Mouse (Mus musculus) monocyte, adult 5-6 weeks (primary cell): ENCODE measurements around the gene Nutm1. TPM values are rescaled to one million over a fixed set of nuclear protein-coding genes. Genes with fewer than 3 reads are reported as not detected.
A peak's percentile ranks its signal among the peaks of the same experiment; 100 is the strongest.

Experiments used
- ATAC-seq: fragments of 153-309, 156-312 bp; replicated peaks from 2 replicates; pipeline ENCODE4 v1.8.0; 2017; ENCODE audit warnings: mild to moderate bottlenecking; ENCODE audit not compliant: low TSS enrichment, insufficient number of reproducible peaks, severe bottlenecking, poor library complexity, low FRiP score
- total RNA-seq: library from RNA; stranded (forward); fragments of 200-1000, 200-491, 200-594 nt; gene quantifications from 3 replicates; pipeline ENCODE4 v1.2.3, GENCODE M21; 2017

Gene Nutm1
- total RNA-seq, 1 experiment from 2014 or later: not detected

GRCm38 (mm10) chr2:112217614-112218013, 41.5 kb downstream of the Nutm1 start:
- ATAC-seq: no peak

GRCm38 (mm10) chr2:112215977-112216376, 43.1 kb downstream of the Nutm1 start:
- ATAC-seq: peak; percentile 90

- ATAC-seq: no peak
These were observed 48.4 kb downstream of the Nutm1 start for GRCm38 (mm10) chr2:112210699-112211098.

- ATAC-seq: no peak
These were observed 48.9 kb downstream of the Nutm1 start for GRCm38 (mm10) chr2:112210142-112210541.

GRCm38 (mm10) chr2:112203056-112203455, 56.0 kb downstream of the Nutm1 start:
- no peak for ATAC-seq

Other genes with a start within 250 kb of the Nutm1 start
- gene Olfr1310, start 246.6 kb downstream of the Nutm1 start, total RNA-seq: not detected in 3 replicates
- gene Olfr1311, start 234.9 kb downstream of the Nutm1 start, total RNA-seq: not detected in 3 replicates
- not detected in 3 replicates for gene Olfr1312, start 209.1 kb downstream of the Nutm1 start, total RNA-seq
- gene Olfr1313, start 181.4 kb downstream of the Nutm1 start, total RNA-seq: not detected in 3 replicates
- not detected in 3 replicates for gene Olfr1314, start 162.5 kb downstream of the Nutm1 start, total RNA-seq
- gene Olfr1315-ps1, start 143.9 kb downstream of the Nutm1 start, total RNA-seq: not detected in 3 replicates
- gene Olfr1316, start 124.3 kb downstream of the Nutm1 start, total RNA-seq: not detected in 3 replicates
- gene Olfr1317, start 119.0 kb downstream of the Nutm1 start, total RNA-seq: not detected in 3 replicates
- gene Olfr1318, start 105.1 kb downstream of the Nutm1 start, total RNA-seq: not detected in 3 replicates
- 21.3 to 55.5 TPM (median 46.2 TPM) in 3 replicates for gene Lpcat4, start 19.8 kb downstream of the Nutm1 start, total RNA-seq
- gene Nop10, start 2.6 kb upstream of the Nutm1 start, total RNA-seq: 47.8 to 69.9 TPM (median 58.9 TPM) in 3 replicates
- gene Slc12a6, start 6.5 kb upstream of the Nutm1 start, total RNA-seq: 175 to 238 TPM (median 221 TPM) in 3 replicates
- gene Gm21985, start 7.0 kb upstream of the Nutm1 start, total RNA-seq: 0.49 to 16.1 TPM (median 12.5 TPM) in 3 replicates
- 33.5 to 44.1 TPM (median 34.3 TPM) in 3 replicates for gene Emc4, start 108.7 kb upstream of the Nutm1 start, total RNA-seq
- 11.0 to 20.2 TPM (median 14.8 TPM) in 3 replicates for gene Katnbl1, start 119.9 kb upstream of the Nutm1 start, total RNA-seq
- gene Emc7, start 195.7 kb upstream of the Nutm1 start, total RNA-seq: 12.7 to 16.9 TPM (median 16.6 TPM) in 3 replicates
- not detected in 3 replicates for gene Chrm5, start 221.5 kb upstream of the Nutm1 start, total RNA-seq
- gene Aven, start 233.7 kb upstream of the Nutm1 start, total RNA-seq: 24.7 to 36.6 TPM (median 35.7 TPM) in 3 replicates